Mouse (Mus musculus) ZHBTc4 (cell line): ENCODE results near the gene Cmtm1.
"Not testable (repeated sequence)": the region's sequence is repeated elsewhere in the genome, so short reads cannot be mapped to it uniquely, and the experiment has no call there.

Experiments used
- DNase-seq: peaks from one replicate; pipeline ENCODE4 v3.0.0-alpha.2; 2011; ENCODE audit warnings: low read depth, low spot score

Cmtm1 gene

GRCm38 (mm10) chr8:104309441-104310155 lies at the start of gene Cmtm1, which contains the start of gene Gm45711:
TSS of gene Cmtm1 (minus strand) at chr8:104310145.
TSS of gene Gm45711 (minus strand) at chr8:104310081.
- peak; percentile 41 for DNase-seq

- DNase-seq, result no peak
These were observed 48.7 kb upstream of the Cmtm1 start for GRCm38 (mm10) chr8:104358637-104359036.

DNA sequence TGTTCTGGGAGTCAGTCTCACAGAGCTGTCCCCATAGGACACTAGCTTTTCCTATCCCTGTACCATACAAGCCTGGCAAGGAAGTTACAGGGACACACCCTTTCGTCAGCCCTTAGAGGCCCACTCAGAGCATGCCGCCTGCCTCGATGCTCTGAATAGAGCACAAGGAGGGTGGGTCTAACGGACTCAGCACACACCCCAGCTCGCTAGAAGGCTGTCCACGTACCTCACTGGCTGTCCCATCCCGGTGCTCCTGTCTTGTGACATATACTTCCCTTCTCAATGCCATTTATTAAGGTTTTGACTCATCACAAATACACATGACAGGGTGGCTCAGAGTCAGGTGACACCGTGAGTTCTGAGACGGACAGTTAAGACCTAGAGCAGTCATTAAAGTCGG lies 44.6 kb upstream of the Cmtm1 start:
- DNase-seq, result no peak

GRCm38 (mm10) chr8:104353186-104353585 lies 43.2 kb upstream of the Cmtm1 start:
- no peak for DNase-seq

DNA sequence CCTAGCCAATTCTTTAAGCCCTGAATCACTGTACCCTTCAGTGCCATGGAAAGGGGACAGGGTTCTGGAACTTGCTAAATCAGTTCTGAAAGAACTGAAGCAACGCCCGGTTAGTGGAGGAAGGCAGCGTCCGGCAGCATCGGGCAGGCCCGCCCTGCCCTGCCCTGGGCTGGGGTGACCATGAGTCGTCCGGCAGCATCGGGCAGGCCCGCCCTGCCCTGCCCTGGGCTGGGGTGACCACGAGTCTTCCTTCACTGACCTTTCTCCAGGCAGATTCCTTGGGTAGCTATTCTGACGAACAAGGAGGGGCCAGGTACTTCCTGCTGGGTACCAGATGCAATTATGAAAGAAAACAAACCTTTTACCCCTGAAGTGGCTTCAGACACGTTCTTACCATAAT lies 40.1 kb upstream of the Cmtm1 start:
- no peak for DNase-seq

DNA sequence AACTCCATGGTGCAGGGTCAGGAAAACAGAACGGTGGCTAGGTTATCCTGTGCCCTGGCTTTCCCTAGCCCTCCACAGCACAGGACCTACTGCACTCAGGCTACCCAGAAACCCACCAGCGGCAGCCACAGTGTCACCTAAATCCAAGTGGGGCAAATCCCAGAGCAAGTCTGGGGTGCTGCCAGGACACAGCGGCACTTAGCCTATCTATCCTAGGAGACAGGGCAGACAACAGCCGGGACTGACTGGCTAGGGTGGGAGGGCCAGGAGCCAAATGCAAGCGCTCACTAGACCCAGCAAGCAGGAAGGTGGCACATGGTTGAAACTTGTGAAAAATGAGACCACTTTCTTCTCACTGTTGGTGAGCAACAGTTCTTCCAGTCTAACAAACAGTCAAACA lies 39.0 kb upstream of the Cmtm1 start:
- no peak for DNase-seq

DNA sequence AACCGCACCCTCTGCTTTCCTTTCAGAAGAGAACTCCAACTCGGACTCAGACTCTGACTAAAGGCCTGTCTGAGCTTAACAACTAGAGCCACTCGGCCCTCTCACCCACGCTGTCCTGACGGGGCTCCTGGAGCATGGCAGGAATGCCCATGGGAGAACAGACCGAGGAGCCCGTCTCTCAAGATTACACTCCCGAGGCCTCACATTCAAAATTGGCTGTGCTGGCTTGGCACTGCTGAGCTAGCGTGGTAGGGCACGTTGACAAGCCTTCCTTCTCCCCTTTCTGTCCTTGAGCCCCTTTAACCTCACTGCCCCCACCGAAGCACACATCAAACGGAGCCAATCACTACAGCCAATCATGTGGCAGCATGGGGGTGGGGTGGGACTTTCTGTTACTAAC lies 36.8 kb upstream of the Cmtm1 start:
- no peak for DNase-seq

DNA sequence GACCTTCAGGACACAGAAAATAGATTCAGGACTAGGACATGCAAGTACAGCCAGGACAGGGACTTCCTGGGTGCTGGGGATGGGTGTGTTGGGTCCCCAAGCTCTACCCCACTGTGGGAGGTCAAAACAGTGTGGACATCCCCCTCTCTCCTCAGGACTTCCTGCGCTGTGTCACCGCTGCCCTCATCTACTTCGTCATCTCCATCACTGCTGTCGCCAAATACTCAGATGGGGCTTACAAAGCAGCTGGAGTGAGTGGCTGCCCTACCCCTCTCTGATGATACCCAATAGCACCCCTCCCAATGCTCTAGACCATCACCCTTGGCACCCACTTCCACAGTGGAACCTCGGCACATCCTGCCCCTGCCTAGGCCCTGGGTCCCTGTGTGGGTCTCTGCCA lies 34.7 kb upstream of the Cmtm1 start:
- DNase-seq, result no peak

DNA sequence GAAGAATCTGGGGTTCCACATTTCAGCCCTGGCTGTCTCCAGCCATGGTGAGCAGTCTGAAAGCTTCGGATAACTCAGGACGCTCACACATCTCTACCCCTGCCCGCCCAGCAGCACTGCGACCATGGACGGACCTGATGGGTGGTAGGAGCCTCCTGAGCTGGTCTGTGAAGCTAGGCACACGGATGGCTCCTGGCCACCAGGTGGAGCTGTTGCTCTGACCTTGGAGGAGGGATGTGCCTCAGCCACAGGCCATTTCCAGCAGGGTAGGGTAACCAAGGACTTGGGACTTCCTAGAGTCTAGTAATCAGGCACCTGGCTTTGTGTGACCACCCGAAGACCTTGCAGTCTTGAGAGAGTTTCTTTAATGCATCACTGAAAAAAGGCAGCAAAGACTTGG lies 34.0 kb upstream of the Cmtm1 start:
- peak; percentile 90 for DNase-seq

DNA sequence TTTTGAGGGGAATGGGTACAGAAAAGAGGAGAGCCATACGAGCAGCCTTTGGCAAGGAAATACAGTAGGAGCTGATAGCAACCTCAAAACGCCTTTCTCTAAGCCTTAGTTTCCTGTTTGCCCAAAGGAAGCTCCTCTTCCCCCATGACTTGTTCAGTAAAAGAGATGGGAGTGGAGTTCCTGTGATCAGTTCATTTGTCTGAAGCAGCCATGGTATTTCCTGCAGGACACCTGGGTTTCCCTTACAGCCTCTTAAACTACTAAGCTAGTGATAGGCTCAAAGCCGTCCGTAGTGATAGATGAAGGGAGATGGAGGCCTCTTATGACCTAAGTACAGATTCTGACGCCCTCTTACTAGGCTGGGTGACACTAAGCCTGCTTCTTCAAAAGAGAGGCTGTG lies 32.5 kb upstream of the Cmtm1 start:
- no peak for DNase-seq

DNA sequence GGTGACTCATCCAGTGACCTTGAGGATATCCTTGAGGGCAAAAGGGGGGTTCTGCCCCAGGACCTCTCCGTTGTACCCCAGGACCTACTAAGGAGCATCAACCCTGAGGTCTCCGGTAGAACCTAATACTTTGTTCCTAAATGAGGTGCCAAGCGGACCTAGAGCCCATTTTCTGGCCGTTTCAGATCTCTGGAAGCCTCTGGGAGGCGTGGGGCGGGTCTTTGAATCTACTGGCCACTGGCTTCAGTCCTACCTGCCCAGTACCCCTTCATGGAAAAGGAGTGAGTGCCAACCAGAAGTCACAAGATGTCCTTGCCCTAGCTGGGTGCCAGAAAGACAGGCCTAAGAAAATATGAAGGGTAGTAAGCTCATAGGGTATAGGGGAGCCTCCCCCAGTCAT lies 31.7 kb upstream of the Cmtm1 start:
- DNase-seq, result no peak

DNA sequence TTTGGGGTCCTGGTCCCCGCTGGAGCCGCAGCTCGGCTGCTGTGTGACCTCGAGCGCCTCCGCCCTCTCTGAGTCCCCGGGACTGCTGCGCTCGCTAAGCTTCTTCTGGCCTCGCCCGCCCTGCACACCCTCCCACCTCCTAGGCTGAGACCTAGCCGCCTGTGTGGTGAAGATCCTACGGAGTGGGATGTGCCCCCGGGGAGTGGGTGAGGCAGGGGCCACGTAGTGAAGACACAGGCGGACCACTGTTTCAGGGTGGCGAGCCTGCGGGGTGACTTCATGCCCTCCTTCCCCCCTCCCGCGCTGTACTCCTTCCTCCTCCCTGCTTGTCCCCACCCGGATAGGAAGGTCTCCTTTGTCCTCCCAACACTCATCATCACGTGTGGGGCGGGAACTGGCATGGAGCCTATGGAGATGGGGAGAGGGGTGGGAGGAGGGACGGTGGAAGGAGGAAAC lies 31.2 kb upstream of the Cmtm1 start:
- peak; percentile 88 for DNase-seq

DNA sequence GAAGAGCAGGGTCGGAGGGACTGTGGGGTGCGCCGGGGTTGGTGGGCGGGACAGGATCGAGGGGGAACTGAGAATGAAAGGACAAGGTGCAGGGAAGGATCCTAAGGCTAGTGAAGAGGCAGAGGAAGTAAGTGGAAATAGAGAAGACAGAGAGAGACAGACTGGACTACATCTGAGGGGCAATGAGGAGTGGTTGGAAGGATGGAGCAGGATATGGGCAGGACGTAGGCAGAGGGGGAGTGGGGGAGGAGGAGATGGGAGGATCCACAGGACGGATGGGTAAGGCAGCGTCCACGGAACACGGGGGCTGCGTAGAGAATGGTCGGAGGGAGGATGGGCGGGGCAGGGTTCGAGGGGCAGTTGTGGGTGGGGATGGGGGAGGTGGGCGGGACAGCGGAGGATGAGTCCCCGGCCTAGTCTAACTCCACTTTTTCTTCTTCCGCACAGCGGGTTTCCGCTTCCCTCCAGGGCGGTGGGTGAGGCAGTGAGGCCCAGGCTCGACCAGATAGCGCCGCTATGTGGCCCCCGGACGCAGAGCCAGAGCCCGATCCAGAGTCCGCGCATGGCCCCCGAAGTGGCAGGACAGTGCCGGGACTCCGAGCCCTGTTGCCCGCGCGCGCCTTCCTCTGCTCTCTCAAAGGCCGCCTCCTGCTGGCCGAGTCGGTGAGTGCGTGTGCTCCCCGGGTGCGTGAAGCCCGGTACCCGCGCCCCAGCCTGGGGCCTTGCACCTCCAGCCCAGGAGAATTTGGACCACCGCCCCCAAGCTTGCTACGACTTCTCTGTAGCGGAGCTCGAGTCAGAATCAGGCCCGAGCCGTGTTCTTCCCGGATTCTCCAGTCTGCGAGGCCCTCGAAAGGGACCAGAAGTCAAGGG lies 30.5 kb upstream of the Cmtm1 start:
- DNase-seq, result peak; percentile 85

DNA sequence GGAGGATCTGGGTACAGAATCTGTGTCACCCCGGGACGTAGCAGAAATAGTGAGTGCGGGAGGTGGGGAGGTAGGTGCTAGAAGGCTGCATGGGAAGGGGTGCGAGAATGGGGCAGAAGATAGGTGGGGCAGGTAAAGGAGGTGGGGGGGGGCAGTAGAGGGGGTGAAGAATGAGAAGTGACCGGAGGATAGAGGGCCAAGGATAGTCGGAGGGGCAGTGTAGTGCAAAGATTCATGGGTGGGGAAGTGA lies 30.0 kb upstream of the Cmtm1 start:
- no peak for DNase-seq

- DNase-seq, result peak; percentile 46
These were observed 29.5 kb upstream of the Cmtm1 start, which contains the start of gene Cmtm3 for GRCm38 (mm10) chr8:104339229-104339982. TSS of gene Cmtm3 (plus strand) at chr8:104339410.

GRCm38 (mm10) chr8:104337890-104338289 lies 27.9 kb upstream of the Cmtm1 start:
- DNase-seq, result no peak

GRCm38 (mm10) chr8:104336806-104337205 lies 26.9 kb upstream of the Cmtm1 start:
- no peak for DNase-seq

- no peak for DNase-seq
These were observed 24.3 kb upstream of the Cmtm1 start for GRCm38 (mm10) chr8:104334196-104334595.

- DNase-seq, result no peak
These were observed 23.8 kb upstream of the Cmtm1 start for GRCm38 (mm10) chr8:104333786-104334185.

DNA sequence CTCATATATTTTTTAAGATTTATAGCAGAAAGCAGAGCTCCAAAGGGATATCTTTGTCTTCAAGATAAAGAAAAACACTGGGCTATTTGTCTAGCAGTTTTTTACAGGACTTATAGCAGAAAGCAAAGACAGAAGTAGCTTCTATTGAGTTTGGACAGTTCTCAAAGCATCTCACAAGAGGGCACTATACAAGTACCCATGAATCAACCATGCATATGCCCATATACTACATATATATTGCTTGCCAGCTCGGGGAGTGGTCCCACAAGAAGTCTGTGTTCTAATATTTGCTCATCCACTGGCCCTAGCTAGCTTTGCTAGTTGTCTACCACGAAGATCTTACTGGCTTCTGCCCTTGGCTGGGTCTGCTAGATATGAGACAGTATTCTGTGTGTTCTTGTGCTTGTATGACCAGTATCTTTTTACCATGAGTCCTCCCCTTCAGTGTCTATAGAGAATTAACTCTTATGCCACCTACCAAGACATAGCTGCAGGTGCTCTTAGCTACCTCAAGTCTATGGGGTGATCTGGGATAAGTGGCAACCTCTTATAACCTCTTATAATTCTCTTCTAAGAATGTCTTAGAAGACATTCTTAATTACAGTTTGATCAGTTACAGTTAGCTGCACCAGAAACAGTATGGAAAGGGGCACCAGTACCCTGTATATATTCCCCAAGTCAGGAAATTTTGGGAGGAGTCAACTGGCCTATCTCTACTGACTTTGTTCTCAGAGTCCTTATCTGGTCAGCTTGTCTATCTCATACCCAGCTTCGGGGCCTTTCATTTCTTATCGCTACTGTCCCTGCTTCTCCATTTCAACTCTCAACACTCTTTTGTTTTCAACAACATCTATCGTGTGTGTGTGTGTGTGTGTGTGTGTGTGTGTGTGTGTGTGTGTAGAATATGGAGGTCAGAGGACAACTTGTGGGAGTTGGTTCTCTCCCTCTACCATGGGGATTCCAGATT lies 23.0 kb upstream of the Cmtm1 start:
- DNase-seq, result no peak

DNA sequence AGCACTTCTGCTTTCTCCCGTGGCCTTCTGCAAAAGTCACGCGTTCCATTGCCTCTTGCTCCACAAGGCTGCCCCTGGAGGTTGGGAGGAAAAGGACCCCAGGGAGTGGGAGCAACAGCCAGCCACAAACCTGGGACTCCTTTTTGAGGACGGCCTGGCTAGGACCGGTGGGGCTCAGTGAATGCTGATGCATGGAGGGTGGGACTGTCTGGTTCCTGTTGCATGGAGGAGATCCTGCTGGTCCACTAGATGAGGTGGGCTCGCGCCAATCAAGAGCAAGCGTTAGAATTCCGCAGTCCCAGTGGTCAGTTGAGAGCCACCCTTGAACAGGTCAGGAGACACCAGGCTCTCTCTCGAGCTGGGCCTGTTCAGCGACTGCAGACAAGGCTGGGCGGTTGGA lies 12.0 kb upstream of the Cmtm1 start, which contains the start of gene Cmtm2b:
Gene Cmtm2b (plus strand): TSS at position 301 of the 400 bp plus-strand sequence.
- DNase-seq, result not testable (repeated sequence)
